Mouse (Mus musculus) megakaryocyte-erythroid progenitor cell, adult 5-6 weeks (primary cell): ENCODE results near the gene Prpf3. TPM values are rescaled to one million over a fixed set of nuclear protein-coding genes. Genes with fewer than 3 reads are reported as not detected.
"Not testable (repeated sequence)": the region's sequence is repeated elsewhere in the genome, so short reads cannot be mapped to it uniquely, and the experiment has no call there.

Experiments
- ATAC-seq: replicated peaks from 2 replicates; pipeline ENCODE4 v1.8.0; 2016; ENCODE audit warnings: mild to moderate bottlenecking, inconsistent platforms; ENCODE audit not compliant: severe bottlenecking, poor library complexity, low FRiP score, low TSS enrichment
- total RNA-seq, 2 experiments: library from RNA; stranded (forward) in 1 of 2; stranded (reverse) in 1 of 2; fragments of 200-1000, 215-1000 nt in 1 of 2; fragments of >200 nt in 1 of 2; fragmentation: Nextera tagmentation in 1 of 2; gene quantifications; 2 replicates each; pipeline ENCODE4 v1.2.3; 2014 to 2017

Prpf3 gene
- total RNA-seq, 2 experiments from 2014 or later, result 90.7 to 100.0 TPM

DNA sequence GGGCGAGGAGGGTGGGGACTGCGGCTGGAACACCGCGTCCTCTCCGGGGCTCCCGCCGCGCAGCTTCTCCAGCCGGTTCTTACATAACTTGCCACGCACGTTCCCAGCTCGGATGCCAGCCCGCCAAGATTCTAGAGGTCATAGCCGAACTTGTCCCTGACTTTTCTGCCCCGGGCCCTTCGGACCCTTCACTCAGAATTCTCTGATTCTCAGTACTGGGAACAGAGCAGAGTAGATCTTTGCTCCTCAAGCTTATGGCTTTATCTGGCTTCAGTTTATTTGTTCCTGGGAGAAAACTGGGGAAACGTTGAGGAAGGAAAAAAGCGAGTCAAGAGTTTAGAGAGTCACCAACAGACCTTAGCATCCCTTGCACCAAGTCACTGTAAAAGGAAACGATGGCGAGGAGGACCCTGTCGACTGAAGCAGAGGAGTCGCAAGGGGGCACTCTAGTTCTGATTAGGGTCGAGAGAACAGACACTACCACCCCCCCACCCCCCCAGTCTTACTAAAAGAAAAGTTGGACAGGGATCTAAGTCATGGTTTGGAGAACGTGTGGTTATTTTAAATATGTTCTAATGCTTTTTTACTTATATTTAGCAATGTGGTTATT lies 27.2 kb upstream of the Prpf3 start:
- no peak; the same call in 1 of the 2 replicates for ATAC-seq

DNA sequence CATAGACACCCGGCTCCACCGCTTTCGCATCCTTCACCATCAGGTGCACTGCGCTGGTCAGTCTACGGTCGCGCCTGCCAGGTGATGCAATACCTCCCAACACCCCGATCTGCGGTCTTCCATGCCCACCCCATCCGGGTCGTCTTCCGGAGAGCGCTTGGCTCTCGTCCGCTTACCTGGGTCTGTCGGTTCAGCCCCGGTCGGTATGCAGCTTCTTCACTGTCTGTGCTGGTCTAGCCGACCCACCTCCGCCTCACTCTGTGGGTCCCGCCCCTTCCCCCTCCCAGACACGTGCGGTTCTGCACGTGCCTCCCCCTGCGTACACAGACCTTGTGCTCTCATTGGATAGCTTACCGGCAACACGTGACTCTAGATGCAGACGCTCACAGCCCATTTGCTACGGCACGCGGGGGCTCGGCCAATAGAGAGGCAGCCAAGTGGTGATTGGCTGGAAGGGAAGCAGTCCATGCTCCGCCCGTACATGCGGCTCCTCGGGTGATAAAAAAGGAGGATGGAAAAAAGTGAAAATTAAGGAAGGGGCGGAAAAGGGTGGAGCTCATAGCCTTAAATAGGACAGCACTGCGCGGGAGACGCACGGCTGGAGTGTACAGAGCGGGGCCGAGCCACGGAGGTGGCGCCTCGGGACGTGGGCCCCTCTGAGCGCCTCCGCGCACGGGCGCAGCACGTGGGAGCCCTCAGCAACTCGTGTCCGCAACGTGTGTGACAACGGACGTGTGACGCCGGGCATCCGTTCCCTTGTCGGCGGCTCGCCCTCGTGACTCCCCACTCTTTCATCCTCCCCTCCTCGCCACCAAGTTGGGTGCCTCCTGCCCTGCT lies 26.5 kb upstream of the Prpf3 start, which contains the start of gene Ciart:
Gene Ciart (minus strand): TSS at position 273 of the 837 bp plus-strand sequence.
- ATAC-seq, result peak; percentile 98

DNA sequence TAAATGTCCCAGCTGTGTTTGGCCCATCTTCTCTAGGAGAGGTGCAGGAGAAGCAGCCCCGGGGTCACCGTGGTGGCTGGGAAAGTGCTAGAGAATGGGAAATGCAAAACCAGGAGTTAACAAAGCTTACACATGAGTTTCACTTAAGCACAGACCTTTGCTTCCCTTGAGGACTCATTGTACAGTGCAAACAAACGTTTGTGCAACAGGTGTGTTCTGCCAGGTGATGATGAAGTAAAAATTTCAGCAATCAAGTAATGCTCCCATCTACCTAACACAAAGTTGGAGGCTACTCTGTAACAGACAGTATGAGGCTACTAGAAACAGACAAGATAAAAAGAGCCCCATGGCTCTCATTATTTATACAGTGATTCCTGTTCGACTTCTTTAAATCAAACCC lies 23.4 kb upstream of the Prpf3 start:
- ATAC-seq, result no peak

- no peak for ATAC-seq
These were observed 16.4 kb upstream of the Prpf3 start for GRCm38 (mm10) chr3:95872048-95872447.

DNA sequence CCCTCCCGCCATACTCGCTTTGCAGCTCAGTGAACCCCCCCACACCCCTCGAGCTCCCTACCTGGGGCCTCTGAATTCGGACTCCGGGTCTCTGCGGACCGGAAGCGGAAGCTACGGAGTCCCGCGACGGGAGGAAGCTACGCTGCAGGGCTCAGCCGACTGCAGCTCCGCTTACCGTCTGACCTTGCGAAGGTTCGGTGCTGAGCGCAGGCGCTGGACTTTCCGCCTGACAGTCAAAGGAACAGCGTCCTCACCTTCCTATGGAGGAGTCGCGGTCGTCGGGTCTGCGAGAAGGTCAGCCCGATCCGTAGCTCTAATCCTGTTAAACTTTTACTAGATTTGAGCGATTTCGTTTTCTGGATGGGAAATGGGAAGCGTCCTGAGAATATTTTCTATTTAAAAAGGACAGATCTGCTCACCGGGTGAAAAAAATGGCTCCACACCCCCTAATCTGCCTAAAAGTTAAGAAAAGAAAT lies 15.7 kb upstream of the Prpf3 start, which contains the start of gene Mrps21:
Gene Mrps21 (minus strand): TSS at position 128 of the 476 bp plus-strand sequence.
- peak; percentile 97 for ATAC-seq

GRCm38 (mm10) chr3:95870976-95871375 lies 15.3 kb upstream of the Prpf3 start:
- no peak for ATAC-seq

GRCm38 (mm10) chr3:95867408-95867807 lies 11.7 kb upstream of the Prpf3 start:
- ATAC-seq, result no peak

- no peak for ATAC-seq
These were observed 10.4 kb upstream of the Prpf3 start for GRCm38 (mm10) chr3:95866071-95866470.

GRCm38 (mm10) chr3:95865571-95865970 lies 9.9 kb upstream of the Prpf3 start:
- no peak for ATAC-seq

DNA sequence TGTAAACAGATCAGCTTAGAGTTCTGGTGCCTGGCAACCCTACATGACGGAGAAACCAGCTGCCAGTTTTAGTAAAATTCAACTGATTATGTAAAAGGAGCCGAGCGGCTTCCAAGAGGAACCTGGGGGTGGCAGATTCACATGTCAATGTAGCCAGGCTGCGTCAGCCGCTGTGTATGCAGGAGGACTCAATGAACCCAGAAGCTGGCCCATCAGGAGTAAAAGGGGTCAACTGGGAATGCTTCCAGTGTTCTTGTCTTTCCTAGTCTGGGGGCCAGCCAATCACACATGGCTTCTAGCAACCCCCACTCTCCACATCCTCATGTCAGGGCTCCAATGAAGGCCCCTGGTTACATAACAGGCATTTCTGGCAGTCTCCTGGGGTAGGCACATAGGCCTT lies 9.4 kb upstream of the Prpf3 start:
- no peak for ATAC-seq

- no peak for ATAC-seq
These were observed 7.9 kb upstream of the Prpf3 start for GRCm38 (mm10) chr3:95863578-95863977.

GRCm38 (mm10) chr3:95861796-95862195 lies 6.1 kb upstream of the Prpf3 start:
- ATAC-seq, result peak; percentile 86

DNA sequence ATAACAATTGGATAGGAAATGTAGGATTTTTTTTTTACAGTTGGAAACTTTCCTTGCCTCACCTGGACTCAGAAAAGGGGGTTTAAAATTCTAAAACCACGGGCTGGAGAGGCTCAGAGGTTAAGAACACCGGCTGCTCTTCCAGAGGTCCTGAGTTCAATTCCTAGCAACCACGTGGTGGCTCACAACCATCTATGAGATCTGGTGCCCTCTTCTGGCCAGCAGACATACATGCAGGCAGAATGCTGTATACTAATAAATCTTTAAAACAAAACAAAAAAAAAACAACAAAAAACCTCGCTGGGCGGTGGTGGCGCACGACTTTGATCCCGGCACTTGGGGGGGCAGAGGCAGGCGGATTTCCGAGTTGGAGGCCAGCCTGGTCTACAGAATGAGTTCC lies 5.5 kb upstream of the Prpf3 start:
- no peak for ATAC-seq

DNA sequence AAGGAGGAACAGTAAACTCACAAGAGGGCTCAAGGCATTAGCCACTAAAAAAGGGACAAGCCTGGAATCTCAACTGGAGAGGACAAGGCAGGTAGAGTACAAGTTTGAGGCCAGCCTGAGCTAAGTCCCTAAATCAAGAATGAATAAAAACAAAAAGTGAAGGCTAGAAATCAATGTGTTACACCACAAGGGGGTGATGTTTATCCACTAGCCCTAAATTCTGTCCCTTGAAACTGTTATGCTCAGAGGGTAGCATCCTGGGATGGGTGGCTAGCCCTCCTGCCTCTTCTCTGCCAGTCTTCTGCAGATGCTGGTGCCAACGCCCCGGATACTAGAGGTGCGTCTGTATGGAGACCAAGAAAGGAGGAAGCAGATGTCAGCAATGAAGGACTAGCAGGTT lies 4.6 kb upstream of the Prpf3 start:
- ATAC-seq, result no peak

DNA sequence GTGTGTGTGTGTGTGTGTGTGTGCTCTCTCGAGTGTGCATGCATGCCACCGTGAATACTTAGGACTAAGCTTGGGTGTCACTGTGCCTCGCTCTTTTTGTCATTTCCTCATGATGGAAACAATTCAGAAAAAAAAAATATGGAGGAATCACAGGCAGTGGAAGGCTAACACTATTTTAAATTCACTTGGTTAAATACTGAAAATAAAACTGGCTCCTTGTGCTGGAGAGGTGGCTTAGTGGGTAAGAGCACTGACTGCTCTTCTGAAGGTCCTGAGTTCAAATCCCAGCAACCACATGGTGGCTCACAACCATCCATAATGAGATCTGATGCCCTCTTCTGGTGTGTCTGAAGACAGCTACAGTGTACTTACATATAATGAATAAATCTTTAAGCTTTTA lies 2.6 kb upstream of the Prpf3 start:
- not testable (repeated sequence) for ATAC-seq

- not testable (repeated sequence) for ATAC-seq
These were observed 1.4 kb upstream of the Prpf3 start for GRCm38 (mm10) chr3:95857050-95857449.

DNA sequence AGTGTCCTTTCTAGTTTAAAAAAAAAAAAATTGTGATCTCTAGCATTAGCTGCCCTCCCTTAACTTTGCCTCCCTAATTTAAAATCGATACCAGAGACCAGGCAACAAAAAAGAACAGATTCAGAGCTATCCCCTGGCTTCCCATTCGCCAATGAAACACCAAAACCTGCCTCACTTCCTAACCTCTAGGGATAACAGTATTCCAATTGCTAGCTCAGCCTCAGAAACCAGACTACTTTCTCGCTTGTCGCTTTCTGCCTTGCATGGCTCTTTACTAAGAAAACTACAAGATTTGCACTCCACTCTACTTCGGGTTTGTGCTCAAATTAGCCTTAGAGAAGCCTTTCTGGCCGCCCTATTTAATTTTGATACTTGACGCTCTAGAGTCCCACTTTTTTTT lies 430 bp upstream of the Prpf3 start:
- ATAC-seq, result 0 out of 2 replicates have a peak, but pooled peaks have one; percentile 15

- no peak for ATAC-seq
These were observed 4.4 kb downstream of the Prpf3 start for GRCm38 (mm10) chr3:95851317-95851716.

DNA sequence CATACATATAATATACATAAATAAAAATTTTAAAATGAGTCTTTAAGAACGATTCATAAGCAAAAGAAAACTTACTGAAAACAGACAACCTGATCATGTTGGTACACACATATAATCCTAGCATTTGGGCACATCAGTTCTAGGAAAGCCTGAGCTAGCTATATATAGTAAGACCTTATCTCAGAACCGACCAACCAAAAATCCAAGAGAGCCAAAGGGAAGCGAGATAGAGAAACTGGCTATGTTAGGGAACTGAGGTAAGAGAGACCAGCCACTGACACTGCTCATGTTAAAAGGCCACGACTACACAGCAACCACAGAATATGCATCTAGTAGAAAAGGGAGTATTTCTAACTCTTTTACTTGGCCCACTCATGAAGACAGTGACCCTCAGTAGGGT lies 5.1 kb downstream of the Prpf3 start:
- no peak for ATAC-seq

- no peak for ATAC-seq
These were observed 13.0 kb downstream of the Prpf3 start for GRCm38 (mm10) chr3:95842503-95843214.
